Mouse (Mus musculus): ENCODE results near the gene Nrap.
A peak's percentile ranks its signal among the peaks of the same experiment; 100 is the strongest.

DNA sequence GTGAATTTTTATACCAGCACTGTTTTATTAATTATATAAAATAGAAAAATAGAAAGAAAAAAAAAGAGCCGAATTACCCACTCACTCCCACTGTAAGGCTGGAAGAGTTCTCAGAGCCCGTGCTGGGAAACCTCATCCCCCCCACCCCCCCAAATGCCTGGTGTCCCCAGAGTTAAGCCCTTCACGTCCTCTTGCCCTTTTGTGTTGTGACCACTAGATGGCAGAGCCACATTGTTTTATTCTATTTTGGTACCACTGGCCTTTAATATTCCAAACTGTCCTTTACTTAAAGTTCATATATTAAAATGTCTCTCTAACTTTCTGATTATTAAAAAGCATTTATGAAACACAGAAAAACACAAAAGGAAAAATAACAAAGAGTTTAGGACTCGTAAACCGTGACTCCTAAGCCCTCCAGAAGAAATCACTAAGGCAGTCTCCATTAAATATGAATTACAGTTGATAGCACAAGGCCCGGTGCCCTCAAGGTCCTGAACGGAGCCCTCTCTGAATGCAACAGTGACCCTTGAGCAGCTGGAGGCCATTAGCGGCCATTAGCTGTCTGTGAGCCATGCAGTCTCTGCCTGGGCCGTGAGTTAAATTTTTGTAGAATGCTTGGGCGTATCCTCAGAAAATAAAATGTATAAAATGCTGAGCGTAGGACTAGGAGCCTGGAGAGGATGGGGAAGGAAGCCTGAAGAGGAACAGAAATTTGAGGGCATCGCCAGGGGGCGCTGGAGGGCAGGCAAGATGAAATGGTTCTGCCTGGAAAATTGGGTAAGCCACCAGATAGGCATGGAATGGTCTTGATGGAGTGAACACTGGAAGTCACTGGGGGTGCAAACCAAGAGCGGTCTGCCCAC, 32.9 kb upstream of the Nrap start:
- TF ChIP-seq POLR2A (IDR thresholded peaks at IDR 0.05; ENCODE audit: borderline replicate concordance, low read depth, low read length): no peak
- peak; percentile 64 for TF ChIP-seq CTCF (IDR thresholded peaks at IDR 0.05; ENCODE audit: low read depth, low read length)

Data from bone marrow macrophage, adult 2 months (primary cell).